Mouse (Mus musculus) intestine, postnatal 0 days (tissue): ENCODE results near the gene Ptgfrn. TPM values are rescaled to one million over a fixed set of nuclear protein-coding genes. Genes with fewer than 3 reads are reported as not detected.

Experiments used
- ATAC-seq: fragments of 200-750 bp; cut with Nextera tagmentation; 2 replicates; pipeline ENCODE4 v1.8.0; 2017; ENCODE audit warnings: mild to moderate bottlenecking, moderate TSS enrichment, moderate library complexity
- H3K27ac ChIP-seq: fragments of 300-500 bp; sonication (generic); 2 replicates; pipeline ENCODE4 v1.5.1; 2014; ENCODE audit warnings: mild to moderate bottlenecking, low read depth, low read length, moderate library complexity
- H3K27me3 ChIP-seq: fragments of 300-500 bp; sonication (generic); replicated peaks from 2 replicates; pipeline ENCODE4 v1.6.1; 2014; ENCODE audit warnings: low read length, mixed read lengths; ENCODE audit not compliant: control insufficient read depth, insufficient read depth
- H3K36me3 ChIP-seq: fragments of 300-500 bp; sonication (generic); 2 replicates; pipeline ENCODE4 v1.6.1; 2014; ENCODE audit warnings: mild to moderate bottlenecking, moderate library complexity; ENCODE audit not compliant: control insufficient read depth, insufficient read depth
- H3K4me1 ChIP-seq: fragments of 300-500 bp; sonication (generic); replicated peaks from 2 replicates; pipeline ENCODE4 v1.6.1; 2014; ENCODE audit warnings: antibody characterized with exemption, low read length, mixed read lengths; ENCODE audit not compliant: control insufficient read depth, insufficient read depth
- H3K4me2 ChIP-seq: fragments of 300-500 bp; sonication (generic); replicated peaks from 2 replicates; pipeline ENCODE4 v1.6.1; 2014; ENCODE audit warnings: low read depth, mild to moderate bottlenecking, moderate library complexity
- H3K4me3 ChIP-seq: fragments of 300-500 bp; sonication (generic); 2 replicates; pipeline ENCODE4 v1.5.1; 2014; ENCODE audit warnings: low read depth, low read length
- H3K9ac ChIP-seq: fragments of 300-500 bp; sonication (generic); 2 replicates; pipeline ENCODE4 v1.6.1; 2014; ENCODE audit warnings: mild to moderate bottlenecking, low read depth, low read length
- H3K9me3 ChIP-seq: fragments of 300-500 bp; sonication (generic); 2 replicates; pipeline ENCODE4 v1.6.1; 2016; ENCODE audit warnings: mixed run types; ENCODE audit not compliant: control insufficient read depth
- CTCF ChIP-seq: sonication (generic); IDR thresholded peaks from 2 replicates; pipeline ENCODE4 v1.5.1; 2016; ENCODE audit warnings: low read depth, mild to moderate bottlenecking, control low read depth, antibody characterized with exemption, moderate library complexity
- WGBS: fragments of 180-500 bp; shearing (Covaris S2); extraction: QIAGEN DNeasy Blood & Tissue Kit; methylation state at CpG from one replicate; pipeline ENCODE4 v1.1.7; 2014; 5-methylcytosine and 5-hydroxymethylcytosine counted together
- polyA plus RNA-seq: library from polyadenylated mRNA; unstranded; fragments of >200 nt; fragmentation: Nextera tagmentation; extraction: Ambion mirVana; gene quantifications from 2 replicates; pipeline ENCODE4 v1.2.1, GENCODE M21; 2015

Ptgfrn gene
- polyA plus RNA-seq, 1 experiment from 2014 or later, result 5.6 TPM

DNA sequence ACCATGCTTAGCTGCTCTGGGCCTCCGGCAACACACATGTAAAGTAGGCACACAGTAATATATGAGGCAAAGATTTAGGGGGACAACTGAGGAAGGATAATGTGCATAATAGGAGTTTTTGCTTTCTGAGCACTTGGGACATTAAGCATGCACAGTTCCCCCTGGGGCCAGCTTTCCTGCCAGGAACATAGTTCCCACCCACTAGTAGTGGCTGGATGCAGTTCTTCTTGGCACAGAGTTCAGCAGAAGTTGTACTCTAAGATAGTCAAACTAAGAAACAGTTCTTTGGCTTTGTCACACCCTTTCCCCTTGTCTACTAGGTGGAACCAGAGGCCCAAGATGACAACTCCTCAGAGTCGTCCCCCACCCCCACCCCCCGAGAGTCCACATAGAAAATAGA is 12.4 kb upstream of the Ptgfrn start:
- no peaks in the 10 kb centered on the region for H3K4me1 ChIP-seq
- no peak overlapping the region for H3K27ac ChIP-seq
- no peak overlapping the region for H3K9ac ChIP-seq
- H3K36me3 ChIP-seq, result no peaks in the 10 kb centered on the region
- no peaks in the 10 kb centered on the region; the same call in 1 of the 2 replicates for H3K9me3 ChIP-seq
- no peak for ATAC-seq
- H3K27me3 ChIP-seq, result no peaks in the 10 kb centered on the region
- no peak for TF ChIP-seq CTCF
- H3K4me3 ChIP-seq, result no peak overlapping the region
- 87% methylated on average over 3 of the region's 3 CpGs for WGBS
- H3K4me2 ChIP-seq, result no peak overlapping the region

DNA sequence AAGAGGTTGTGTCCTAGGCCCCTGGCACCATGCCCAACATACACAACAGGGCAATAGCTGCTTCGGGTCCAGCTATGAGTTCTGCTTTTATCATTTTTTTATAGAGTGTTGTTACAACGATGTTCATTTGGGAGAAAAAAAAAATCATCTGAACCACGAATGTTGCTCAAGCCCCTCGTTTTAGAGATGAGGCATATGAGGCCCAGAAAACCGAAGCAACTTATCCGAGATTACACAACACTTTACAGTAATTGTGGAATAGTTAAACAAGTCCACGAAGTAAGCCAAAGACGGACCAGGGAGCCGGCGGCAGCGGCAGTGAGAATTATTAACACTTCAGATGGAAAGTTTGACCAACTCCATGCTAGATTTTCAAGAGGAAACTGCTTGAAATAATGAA is 7.7 kb upstream of the Ptgfrn start:
- H3K36me3 ChIP-seq, result no peaks in the 10 kb centered on the region
- no peak overlapping the region for H3K4me2 ChIP-seq
- WGBS, result 79% methylated on average over 11 of the region's 11 CpGs
- no peak overlapping the region for H3K9ac ChIP-seq
- ATAC-seq, result no peak
- no peaks in the 10 kb centered on the region; the same call in 1 of the 2 replicates for H3K4me1 ChIP-seq
- no peaks in the 10 kb centered on the region for H3K27me3 ChIP-seq
- no peak for TF ChIP-seq CTCF
- no peaks in the 10 kb centered on the region; the same call in 1 of the 2 replicates for H3K9me3 ChIP-seq
- no peak overlapping the region for H3K27ac ChIP-seq
- H3K4me3 ChIP-seq, result no peak overlapping the region

DNA sequence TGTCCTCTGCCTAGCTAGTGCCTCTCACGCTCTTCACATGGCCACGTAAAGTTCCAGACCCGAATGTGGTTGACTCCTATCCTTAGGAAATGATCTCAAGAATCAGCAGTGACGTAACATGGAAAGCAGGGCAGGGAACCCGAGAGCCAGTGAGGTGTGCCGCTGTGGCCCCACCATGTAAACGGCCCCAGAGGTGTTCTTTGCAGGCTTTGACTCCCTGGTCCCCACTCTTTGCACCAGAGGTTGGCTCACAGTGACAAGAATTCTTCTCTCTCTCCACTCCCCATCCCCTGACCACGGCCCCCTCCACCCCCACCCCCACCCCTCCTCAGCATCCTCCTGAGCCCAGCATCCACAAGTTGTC is 7.3 kb upstream of the Ptgfrn start:
- Histone ChIP-seq H3K9me3 (no peaks in the 10 kb centered on the region; the same call in 1 of the 2 replicates), H3K4me3 (no peak overlapping the region), H3K9ac (no peak overlapping the region), H3K27ac (no peak overlapping the region), H3K27me3 (no peaks in the 10 kb centered on the region), H3K4me2 (no peak overlapping the region), H3K36me3 (no peaks in the 10 kb centered on the region), H3K4me1 (no peaks in the 10 kb centered on the region; the same call in 1 of the 2 replicates)
- no peak for ATAC-seq
- WGBS, result 83% methylated on average over 8 of the region's 8 CpGs
- TF ChIP-seq CTCF, result no peak

DNA sequence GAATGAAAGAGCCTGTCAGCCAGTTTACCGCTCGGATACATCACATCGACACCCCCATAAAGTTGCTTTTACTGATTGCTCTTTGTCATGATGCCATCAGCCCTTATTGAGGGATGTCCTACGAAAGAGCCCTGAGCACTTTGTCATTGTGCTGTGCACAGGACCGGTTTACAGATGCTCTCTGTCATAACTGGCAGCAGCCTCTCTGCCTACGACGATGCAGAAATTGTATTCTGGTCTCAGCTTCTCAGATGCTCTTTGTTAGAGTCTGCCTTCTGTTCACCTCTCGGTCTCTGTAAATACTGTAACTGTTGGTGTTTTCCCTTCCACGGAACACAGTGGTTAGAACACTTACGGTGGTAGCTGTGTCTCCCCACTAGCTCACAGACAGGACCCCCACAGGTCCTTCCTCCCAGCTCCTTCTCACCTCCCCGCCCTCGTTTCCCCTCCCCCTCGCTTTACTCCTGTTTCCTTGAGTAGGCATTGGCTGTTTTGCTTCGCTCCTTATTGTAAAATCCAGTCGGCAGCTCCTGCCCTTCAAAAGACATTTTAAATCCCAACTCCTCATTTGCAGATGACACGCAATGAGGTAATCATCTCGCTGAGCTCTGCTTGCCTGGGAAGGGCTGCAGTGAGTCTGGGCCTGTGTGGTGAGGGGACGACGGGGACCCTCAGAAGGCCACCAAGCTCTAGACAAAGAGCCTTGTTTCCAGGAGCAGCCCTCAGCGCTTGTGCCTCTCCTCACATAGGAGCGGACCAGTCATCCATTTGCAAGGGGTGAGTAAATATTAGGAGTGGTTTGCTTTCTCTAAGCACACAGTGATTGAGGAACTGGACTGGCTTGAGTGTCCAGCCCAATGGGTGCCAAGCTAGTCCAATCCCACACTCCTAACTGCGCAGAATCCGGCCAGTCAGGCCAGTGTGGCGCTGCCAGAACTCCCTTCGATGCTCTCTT is 6.6 kb upstream of the Ptgfrn start:
- no peaks in the 10 kb centered on the region; the same call in 1 of the 2 replicates for H3K9me3 ChIP-seq
- H3K4me2 ChIP-seq, result no peak overlapping the region
- no peak overlapping the region for H3K27ac ChIP-seq
- H3K4me3 ChIP-seq, result no peak overlapping the region
- H3K9ac ChIP-seq, result no peak overlapping the region
- no peaks in the 10 kb centered on the region for H3K27me3 ChIP-seq
- 51% methylated on average over 25 of the region's 25 CpGs for WGBS
- TF ChIP-seq CTCF, result no peak
- H3K4me1 ChIP-seq, result no peaks in the 10 kb centered on the region; the same call in 1 of the 2 replicates
- no peaks in the 10 kb centered on the region for H3K36me3 ChIP-seq
- ATAC-seq, result no peak

DNA sequence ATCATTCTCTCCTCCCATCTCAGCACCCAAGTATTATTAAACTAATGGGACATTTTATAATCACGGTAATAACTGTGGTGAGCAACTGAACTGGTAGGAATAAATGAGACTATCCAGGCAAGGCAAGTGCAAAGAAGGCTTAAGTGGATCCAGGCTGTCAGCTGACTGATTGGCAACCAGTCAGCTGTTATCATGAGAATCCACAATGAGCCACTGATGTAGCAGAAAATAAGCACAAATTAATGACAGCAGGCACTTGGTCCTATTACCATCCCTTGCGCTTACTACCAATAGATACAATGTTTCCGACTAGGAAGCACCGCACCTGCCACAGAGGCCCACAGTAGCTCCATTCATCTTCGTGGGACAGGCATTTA is 2.4 kb upstream of the Ptgfrn start:
- peak overlapping the region; percentile 27 for H3K4me2 ChIP-seq
- no peak for TF ChIP-seq CTCF
- no peak overlapping the region for H3K4me3 ChIP-seq
- H3K9me3 ChIP-seq, result no peaks in the 10 kb centered on the region
- H3K27me3 ChIP-seq, result no peaks in the 10 kb centered on the region
- no peak overlapping the region for H3K9ac ChIP-seq
- H3K36me3 ChIP-seq, result no peaks in the 10 kb centered on the region
- H3K4me1 ChIP-seq, result peaks cover 6% of the 10 kb centered on the region; the same call in 1 of the 2 replicates
- 50% methylated on average over 5 of the region's 5 CpGs for WGBS
- H3K27ac ChIP-seq, result peak overlapping the region; percentile 98
- ATAC-seq, result peak; percentile 45

DNA sequence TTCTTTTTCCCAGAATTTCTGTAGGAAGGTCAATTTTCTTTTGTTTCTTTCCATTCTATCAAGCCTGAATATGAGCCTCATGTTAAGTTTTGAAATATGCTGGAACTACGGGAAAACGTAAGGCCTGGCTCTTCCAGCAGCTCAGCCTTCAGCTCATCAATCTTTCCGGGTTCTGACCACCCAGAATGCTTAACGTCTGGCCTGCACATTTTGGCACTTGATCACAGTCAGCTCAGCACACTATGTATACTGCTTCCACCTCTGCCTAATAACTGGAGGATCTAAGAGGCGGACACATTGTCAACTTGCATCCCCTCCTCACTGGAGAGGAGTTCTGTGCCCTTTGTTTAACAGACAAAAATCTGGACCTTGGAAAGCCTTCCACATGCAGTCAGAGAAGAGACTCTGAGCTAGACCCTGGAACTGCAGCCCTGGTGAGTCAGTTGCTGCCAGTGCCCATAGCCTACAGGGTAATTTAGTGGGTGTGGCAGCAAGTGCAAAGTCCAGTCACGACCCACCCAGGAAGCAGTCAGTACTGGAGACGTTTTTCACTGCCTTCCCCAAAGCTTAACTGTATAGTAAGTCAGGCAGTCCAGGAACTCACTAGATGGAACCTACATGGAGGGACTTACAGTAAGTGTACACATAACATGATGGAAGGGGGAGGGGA is 1.9 kb upstream of the Ptgfrn start:
- H3K9ac ChIP-seq, result no peak overlapping the region
- no peaks in the 10 kb centered on the region for H3K36me3 ChIP-seq
- H3K4me1 ChIP-seq, result peaks cover 6% of the 10 kb centered on the region; the same call in 1 of the 2 replicates
- no peaks in the 10 kb centered on the region for H3K27me3 ChIP-seq
- WGBS, result 11% methylated on average over 7 of the region's 7 CpGs
- H3K27ac ChIP-seq, result peak overlapping the region; percentile 98
- TF ChIP-seq CTCF, result no peak
- H3K4me3 ChIP-seq, result no peak overlapping the region
- H3K9me3 ChIP-seq, result no peaks in the 10 kb centered on the region
- peak overlapping the region; percentile 27 for H3K4me2 ChIP-seq
- peak; percentile 91 for ATAC-seq
